Mouse (Mus musculus): ENCODE data around the gene Tmem131.
"Not testable (repeated sequence)": the region's sequence is repeated elsewhere in the genome, so short reads cannot be mapped to it uniquely, and the experiment has no call there.

Gene Tmem131

DNA sequence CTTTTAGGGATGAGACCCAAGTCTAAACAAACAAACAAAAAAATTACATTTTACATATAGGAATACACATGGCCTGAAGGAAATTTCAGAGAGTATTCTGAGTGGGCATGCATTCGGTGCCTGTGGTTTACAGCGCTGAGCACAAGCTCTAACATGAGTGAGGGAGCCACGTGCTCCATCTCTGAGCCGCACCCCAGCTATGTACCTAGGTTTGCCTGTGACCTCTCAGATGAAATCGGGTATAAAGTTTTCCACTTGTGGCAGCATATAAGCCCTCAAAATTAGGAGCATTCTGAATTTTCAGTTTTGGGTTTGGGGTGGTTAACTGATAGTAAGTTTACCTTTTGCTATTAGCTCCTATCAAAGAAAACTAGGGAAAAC, 28.3 kb downstream of the Tmem131 start:
- no peak for DNase-seq

DNA sequence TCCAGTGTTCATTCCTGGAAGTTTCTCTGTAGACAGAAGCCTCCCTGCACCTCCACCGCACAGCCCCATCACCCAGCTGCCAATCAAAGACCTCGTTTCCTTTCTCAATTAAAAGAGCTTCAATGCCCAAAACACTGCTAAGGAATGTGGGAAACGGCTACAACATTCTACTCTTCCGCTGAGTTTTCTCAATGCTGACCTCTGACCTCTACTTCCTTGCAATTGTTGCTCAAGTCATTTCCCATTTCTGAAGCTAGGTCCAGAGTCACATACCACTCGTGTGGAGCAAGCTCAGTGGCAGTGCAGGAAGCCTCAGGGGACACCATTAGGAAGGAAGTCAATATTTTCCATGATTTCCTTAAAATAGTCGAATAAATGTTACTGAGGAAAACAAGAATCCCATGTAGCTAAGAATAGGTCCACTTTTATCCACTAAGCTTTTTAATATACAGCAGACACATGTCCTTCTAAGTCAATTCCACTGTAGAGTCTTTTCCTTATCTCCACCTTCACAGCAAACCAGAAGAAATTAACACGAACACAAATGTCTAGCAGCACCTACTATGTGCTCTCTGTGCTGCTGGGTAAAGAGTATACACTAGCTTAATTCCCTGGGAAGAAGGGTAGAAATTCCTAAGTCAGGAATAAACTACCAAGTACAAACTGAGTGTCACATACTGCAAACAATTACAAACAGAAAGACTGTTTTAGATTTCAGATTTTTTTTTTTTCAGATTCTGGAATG, 28.8 kb downstream of the Tmem131 start:
- no peak for DNase-seq

DNA sequence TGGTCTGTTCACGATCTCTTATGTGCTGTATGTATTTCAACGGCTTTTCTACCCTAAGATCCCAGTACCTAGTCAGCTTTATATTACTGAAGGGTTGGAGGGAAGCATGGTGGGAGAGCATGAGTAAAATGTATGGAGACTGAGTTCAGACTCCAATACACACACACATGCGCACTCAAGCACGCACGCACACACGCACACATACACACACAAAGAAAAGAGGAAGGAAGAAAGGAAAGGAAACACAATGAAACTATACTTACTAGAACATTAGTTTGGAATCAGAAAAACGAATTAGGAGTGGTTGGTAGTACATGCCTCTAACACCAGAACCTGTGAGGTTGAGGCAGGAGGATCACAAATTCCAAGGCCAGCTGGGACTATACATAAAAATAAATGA, 29.7 kb downstream of the Tmem131 start:
- DNase-seq, result no peak

DNA sequence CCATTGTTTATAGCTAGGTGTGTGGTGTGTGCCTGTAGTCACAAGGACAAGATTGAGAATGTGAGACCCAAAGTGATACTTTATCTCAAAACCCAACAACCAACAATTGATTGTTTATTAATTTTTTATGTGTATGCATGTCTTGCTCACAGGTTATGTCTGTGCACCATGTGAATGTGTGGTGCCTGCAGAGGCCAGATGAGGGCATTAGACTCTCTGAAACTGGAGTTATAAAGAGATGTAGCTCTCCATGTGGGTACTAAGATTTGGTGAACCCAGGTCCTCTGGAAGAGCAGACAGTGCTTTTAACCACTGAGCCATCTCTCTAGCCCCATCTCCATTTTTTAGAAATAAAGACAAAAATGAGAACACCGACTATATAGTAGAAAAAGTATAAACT, 31.2 kb downstream of the Tmem131 start:
- DNase-seq, result no peak

DNA sequence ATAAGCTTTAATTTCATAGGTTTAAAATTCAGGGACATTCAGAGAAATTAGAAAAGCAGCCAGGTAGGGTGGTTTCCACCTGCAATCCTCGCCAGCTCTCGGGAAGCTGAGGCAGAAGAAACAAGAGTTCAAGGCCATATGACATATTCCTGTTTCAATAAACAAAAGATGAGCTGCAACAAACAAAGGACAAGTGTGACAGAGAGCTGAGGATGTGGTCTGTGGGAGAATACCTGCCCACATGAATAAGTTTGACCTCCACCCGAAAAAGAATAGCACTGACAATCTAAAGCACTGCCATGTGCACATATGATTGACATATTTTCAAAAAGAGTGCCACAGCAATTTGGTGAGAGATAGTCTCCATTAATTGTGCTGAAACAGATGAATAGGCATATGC, 31.9 kb downstream of the Tmem131 start:
- DNase-seq, result no peak

DNA sequence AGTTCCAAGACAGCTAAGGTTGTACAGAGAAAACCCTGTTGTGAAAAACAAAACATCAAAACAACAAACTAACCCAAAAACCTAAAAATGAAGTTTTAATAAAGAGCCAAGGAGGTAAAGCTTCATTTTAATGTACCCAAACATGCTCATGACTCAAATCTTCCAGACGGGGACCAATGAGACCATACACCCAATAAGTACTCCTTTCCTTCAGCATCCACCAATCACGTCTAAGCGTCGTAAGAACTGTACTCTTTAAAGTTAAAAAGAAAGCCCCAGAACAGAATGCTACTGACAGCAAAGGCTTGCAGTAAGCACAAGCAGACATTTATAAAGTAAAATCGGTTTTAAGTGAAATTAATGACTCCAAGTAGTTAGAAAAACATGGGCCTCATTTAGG, 33.1 kb downstream of the Tmem131 start:
- DNase-seq, result no peak

DNA sequence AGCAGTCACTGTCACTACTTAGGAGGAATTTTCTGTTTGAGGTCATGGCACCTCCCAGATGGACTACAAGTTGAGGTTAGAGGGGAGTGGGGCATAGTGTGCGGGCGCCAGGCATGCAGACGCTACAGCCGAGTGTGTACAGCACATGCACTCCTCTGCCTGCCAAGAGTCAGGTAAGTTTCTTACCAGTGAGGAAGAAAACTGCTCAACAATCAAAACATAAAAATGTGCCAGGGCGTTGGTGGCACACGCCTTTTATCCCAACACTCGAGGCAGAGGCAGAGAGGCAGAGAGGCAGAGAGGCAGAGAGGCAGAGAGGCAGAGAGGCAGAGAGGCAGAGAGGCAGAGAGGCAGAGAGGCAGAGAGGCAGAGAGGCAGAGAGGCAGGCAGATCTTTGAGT, 33.5 kb downstream of the Tmem131 start:
- DNase-seq, result not testable (repeated sequence)

DNA sequence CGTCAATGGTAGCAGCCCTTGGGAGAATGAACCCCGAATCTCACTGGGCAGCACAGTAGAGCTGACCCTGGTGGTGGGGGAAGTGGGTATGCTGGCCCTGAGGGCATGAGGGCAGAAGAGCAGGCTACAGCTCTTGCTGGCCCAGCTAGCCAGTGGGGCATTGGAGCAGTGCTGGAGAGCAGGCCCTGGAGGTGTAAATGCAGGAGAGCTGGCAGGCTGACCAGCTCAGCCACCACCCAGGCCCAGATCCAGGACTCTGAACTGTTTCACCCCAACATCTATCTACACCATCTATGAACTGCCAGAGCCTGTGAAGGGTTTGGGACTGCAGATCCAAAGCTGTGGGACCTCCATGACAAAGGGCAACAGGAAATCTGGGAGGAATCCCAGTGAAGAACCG, 38.2 kb downstream of the Tmem131 start:
- no peak for DNase-seq

DNA sequence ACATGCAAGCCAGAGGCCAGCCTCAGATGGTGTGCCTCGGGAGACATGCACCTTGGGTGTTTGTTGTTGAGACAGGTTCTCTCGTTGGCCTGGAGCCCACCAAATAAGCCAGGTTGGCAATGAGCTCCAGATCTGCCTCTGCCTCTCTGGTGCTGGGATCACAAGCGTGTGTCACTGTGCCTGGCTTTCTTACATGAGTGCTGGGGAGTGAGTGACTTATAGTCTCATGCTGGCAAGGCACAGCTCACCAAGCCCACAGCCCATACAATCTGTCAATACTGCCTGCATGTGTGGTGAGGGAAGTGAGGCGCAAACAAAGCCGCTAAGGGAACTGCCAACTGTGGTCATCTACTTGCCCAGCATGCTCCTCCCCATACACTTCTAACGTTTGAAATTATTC, 39.0 kb downstream of the Tmem131 start:
- DNase-seq, result no peak

DNA sequence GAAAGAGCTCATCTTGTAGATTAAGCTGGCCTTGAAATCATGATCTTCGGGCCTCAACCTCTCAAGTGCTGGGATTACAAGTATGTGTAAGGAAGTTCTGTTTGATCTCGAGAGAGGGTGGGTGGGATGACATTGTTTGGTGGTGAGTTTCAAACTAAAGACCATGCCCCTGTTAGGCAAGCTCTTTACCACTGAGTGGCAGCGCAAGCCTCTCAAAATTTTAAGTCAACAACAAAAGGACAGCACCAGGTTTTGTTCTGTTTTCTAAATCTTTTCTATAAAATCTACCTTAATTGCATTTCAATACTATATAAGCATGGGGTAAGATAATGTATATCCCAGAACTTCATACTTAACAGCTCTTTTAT, 39.4 kb downstream of the Tmem131 start:
- no peak for DNase-seq

DNA sequence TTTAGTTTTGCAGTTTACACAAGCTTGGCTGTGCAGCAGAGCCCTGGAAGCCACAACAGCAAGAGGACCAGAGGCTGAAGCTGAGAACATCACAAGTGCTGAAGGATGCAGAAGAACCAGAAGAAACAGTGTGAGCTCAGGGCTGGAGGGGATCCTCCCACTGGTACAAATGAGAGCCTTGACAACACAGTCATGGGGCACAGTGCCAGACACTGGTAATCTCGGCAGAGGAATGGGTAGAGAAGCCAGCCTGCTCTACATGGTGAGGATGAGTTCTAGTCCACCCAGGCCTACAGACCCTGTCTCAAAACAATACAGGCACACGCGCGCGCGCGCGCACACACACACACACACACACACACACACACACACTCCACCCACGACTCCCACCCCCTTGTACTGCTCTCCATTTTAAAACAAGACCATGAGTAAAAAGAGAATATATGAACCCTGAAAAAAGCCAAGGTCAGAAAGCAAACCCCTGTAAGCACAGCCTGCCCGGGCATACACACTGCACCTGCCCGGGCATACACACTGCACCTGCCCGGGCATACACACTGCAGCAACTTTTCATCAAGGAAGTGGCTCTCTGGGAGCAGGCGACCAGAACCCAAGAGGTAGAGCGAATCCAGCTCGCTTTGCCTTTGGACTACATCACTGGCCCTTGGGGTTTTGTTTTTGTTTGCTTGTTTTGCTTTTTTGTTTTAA, 39.9 kb downstream of the Tmem131 start:
- DNase-seq, result peak; percentile 54

DNA sequence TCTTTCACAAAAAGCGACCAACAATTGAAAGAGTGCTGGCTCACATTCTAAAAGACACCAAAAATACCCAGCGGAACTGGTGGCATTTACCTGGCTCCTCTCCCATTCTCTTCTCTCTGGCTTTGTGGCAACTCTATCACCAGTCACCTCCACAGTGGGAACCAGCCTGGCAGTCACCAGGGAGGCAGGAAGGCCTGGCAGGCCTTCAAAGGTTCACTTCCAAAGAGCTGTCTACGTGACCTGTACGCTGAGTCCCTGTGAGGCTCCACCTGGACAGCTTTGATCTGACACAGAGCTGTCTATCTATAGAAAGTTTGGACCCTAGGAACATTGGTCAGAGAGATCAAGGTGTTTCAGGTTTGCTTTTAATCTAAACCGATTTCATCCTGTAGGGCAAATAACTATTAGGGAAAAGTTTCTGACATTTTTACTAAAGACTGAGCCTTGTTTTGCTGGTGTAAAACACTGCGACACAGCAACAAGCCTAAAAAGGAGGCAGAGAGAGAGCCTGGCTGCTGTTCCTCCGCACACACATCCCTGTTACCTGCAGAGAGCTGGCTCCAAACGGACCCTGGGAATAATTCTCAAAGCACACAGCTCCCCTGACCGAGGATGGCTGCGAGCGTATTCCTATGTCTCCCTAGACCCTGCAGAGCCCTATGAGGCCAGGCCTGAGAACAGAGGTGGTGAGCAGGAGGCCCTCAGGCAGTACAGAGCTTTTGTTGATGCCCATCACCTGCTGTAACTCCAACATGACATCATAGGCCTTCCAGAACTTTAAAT, 40.7 kb downstream of the Tmem131 start:
- no peak for DNase-seq

DNA sequence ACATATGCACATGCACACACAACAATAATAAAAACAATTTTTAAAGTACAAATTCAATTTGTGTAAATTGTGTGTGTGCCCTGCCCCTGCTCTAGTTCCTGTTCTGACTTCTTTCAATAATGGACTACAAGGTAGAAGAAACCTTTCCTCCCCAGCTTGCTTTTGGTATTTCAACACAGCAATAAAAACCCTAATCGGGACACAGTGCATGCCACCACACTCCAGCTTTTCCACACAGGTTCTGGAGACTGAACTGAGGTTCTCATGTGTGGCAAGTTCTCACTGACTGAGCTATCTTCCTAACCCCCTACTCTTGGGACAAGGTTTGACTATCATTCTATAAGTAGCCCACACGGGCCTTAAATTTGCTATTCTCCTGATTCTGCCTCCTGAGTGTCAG, 43.8 kb downstream of the Tmem131 start:
- no peak for DNase-seq

DNA sequence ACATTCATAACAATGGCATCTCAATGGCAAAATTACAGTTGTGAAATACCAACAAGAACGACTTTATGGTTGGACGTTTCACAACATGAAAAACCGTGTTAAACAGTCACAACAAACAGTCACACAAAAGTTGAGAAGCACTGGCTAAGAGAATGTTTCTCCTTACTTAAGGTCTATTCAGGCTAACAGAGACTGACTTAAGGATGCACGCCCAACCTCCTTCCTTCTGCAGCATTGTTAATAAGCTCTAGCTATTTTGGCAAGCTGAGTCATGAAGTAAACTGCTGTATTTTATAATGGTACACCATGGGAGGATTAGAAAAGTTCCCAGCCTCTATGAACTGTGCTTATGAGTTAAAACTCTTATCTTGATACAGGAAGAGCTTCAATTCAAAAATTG, 47.0 kb downstream of the Tmem131 start:
- DNase-seq, result no peak

DNA sequence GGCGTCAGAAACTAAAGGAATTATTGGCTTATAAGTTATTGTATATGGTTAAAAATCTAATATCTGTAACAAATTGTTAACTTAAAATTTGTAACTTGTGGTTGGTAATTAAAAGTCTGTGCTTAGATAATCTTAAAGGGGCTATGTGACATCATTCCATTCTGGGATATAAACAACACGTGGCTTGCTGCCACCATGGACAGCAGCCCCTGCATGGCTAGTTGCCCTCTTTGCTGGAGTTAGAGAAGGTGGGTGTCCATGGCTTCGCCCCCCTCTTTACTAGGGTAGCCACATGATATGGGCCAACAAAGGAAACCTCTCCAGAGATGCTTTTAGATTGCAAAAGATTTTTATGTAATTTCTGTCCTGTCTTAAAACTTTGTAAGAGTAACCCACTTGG, 48.0 kb downstream of the Tmem131 start:
- DNase-seq, result no peak

DNA sequence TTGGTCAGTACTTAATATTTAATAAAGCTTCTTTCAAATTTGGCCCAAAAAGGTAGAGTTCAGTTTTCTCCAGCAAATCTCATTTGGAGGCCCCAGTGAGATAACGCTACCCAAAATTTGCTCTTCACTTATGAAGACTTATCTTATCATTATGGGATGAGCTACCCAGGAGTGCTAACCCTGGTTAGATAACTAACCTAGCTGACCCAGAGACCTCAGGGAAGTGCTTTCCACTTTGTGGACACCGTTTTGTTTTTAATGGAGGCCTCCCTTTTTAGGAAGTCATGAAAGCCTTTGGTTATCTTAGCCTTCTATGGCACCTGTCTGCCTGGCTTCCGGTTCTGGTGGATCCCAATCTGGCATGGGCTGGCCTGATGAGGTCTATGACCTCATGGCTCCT, 49.3 kb downstream of the Tmem131 start:
- DNase-seq, result no peak

DNA sequence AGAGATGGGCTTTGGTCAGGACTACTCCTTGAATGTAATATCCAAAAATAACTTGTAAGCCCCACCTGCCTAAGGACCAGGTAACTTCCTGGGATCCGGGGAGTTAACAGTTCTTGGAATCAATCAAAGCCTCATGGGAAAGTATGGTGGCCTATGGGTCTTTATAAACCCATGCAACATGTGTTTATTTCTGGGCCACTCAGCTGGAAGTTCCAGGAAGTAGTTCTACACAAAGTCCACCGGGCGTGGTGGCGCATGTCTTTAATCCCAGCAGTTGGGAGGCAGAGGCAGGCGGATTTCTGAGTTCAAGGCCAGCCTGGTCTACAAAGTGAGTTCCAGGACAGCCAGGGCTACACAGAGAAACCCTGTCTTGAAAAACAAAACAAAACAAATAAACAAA, 49.7 kb downstream of the Tmem131 start:
- not testable (repeated sequence) for DNase-seq

DNA sequence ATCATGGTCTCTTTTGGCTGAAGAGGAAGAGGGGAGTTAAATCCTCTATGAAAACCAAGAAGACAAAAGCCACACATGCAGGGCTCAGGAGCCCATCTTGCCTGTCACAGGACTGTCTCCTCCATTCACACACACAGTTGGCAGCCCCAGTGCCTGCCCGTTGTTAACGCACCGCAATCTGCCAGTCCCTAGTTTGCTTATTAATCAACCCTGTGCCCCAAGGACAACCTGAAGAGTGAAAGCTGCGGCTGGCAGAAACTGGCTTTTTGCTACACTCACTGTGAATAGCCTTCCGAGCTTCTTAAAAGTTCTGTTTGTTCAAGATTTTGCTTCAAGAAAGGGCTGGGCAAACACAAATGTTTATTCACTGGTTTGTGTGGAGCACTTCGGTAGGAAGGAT, 50.3 kb downstream of the Tmem131 start:
- no peak for DNase-seq

DNA sequence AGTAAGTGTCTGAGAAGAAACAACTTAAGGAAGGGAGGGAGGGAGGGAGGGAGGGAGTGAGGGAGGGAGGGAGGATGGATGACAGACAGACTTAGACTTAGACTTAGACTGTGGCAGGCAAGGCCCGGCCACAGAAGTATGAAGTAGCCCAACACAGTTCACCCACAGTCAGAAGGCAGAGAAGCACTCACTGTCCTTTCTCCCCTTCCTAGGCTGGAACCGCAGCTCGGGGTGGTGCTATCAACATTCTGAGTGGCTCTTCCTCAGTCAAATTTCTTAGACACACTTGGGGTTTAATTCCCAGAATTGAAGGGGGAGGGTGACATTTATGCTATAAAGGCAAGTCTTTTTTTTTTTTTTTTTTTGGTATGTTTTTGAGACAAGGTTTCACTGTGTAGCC, 51.0 kb downstream of the Tmem131 start:
- DNase-seq, result no peak

DNA sequence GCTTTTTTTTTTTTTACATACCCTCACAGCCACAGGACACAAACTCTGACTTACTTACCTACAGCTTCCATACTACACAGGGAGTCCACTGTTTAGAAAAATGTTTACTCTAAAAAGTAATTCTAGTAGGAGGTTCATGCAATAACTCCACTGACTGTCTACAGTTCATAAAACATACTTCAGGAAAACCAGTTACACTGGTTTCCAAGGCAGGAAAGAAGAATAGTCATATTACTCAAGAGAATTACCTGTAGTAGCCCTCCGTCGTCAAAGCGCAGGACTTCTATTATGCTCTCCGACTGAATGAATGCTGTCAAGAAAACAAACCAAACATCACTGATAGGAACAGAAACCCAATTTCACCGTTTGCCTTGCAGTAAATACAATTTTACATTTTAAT, 54.5 kb downstream of the Tmem131 start:
- DNase-seq, result no peak

DNA sequence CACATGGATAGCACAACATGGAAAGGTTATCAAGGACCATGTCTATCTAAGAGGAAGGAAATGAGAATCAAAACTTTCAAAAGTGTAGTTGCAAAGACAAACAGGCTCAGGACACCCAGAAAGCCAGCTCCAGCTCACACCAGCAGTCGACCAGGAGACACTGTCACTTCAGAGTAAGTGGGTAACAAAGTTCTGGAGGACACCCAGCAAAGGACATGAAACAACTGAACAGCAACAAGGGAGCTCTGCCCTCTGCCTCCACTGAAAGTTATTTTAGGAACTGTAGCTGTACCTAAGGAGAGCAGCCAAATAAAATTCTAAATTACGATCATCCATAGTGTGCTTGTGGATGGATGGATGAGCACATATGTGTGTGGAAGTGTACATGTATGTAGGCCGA, 56.3 kb downstream of the Tmem131 start:
- DNase-seq, result no peak

DNA sequence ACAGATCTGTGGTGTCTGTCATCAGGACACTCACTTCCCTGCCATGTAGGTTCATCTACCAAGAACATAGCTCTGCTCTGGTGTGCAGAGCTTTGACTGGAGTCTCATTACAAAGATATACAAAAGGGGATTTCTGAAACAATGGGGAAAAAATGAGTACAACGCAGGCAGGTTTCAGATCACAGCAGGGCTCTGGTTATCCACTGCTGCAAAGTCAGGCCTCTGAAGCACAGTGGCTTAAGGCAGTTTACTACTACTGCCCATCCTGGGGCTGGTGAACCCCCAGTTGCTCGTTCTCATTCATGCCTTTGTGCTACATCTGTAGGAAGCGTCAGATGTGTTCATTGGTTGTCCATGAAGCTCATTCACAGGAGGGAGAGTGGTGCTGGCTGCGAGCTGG, 57.0 kb downstream of the Tmem131 start:
- DNase-seq, result no peak

DNA sequence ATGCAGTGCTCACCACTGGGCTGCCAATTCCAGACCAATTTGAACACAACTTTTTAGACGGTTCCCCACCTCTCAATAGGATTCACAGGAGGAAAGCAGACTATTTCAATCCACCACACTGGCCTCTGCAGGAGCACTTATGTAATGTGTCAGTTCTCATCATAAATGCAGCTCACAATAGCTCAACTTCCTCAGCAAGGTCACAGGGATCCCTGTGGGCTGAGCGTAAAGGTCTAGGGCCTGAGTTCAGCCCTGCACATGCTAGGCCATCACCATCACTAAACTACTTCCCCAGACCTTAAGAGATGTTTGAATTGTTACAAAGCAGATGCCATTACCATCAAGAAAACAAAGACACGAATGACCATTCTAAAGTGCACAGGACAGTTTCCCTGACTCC, 58.9 kb downstream of the Tmem131 start:
- no peak for DNase-seq

DNA sequence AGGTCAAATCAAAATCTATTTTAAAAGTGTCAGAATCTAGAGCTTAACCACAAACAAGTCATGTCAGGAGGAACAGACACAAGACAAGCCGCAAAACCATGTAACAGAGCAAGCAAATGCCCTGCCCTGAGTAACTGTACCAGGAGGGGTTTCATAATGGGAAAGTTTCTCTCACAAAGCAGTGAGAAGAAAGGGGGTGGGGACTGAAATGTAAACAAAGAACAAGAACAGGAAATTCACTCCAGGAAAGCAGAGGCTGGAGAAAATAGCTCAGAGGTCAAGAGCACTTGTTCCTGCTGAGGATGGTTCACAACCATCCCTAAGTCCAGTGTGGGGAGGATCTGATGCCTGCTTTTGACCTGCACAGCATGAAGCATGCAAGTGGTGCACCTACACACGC, 59.7 kb downstream of the Tmem131 start:
- no peak for DNase-seq
